Mouse (Mus musculus): ENCODE results near the gene Mtfp1.
"Not testable (repeated sequence)": the region's sequence is repeated elsewhere in the genome, so short reads cannot be mapped to it uniquely, and the experiment has no call there.

Gene Mtfp1

DNA sequence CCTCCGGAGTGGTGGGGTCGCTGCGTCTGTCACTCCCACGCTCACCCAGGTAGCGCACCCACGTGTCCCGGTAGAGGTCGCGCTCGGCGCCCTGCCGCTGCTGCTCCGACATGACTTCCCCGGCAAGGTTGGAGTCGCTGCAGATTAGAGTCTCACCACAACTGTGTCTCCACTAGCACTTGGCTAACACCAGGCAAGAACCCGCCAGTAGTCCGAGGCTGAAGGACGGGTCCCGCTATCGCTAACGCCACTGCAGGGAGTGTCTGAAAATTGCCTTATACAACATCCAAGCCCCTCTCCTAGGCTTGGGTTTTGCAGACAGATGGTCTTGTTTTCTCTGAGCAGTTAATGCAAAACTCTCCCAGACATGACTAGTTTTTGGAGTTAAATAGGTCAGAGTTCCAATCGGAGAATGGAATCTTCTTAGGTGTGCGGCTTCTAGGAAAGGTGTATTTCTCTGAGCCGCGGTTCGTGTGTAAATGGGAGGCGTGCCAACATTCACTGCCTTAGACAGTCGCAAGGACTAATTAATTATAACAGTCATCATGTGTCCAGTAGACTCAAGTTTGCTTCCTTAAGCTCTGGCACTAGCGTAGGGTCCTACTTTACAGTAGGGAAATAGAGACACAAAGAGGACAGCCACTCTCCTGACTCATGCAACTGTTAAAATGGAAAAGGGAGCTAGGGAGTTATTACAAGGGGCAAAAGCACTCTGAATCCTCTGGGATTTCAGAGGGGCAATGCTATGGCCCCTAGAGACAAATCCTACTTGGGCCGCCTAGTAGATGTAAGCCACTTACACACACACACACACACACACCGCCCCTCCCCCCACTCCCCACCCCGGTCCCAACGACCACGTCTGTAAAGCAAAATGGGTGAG lies at the start of gene Mtfp1:
Gene Mtfp1, minus strand, starts transcription at position 275 of the 883 bp plus-strand sequence.
- DNase-seq (ENCODE audit: low read depth, low spot score) = peak; percentile 59

DNA sequence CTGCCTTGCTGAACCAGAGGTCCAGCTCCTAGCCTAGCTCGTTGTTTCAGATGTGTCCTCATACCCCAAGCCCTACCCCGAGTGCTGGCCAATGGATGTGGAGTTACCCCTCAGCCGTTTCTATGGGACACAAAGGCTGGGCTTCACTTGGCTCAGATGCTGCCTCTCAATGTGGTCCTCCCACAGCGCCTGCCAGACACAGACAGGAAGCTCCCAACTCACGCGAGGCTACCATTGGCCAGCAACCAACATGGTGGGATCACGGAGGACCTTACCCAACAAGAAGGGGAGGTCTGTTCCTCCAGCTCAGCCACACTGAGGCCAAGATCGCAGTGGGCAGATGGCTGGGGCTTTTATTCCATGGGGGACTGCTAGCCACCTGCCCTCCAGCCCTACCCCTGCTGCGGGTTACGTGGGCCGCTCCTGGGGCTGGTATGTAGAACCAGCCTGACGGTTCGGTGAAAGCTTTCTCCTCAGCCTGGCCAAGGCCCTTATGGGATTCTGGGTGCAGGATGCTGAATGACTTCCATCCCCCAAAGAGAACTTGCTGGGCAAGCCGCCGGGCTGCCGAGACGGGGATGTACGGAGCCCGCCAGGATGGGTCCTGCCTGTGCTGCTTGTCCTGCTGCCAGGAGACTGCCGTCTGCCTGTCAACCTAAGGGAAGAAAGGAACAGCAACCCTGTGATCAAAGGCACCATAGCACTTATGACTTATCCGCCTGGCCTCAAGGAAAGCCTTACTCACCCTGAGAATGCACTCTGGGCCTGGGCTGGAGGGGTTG lies 48.2 kb upstream of the Mtfp1 start:
- no peak for DNase-seq (ENCODE audit: low read depth, low spot score)

DNA sequence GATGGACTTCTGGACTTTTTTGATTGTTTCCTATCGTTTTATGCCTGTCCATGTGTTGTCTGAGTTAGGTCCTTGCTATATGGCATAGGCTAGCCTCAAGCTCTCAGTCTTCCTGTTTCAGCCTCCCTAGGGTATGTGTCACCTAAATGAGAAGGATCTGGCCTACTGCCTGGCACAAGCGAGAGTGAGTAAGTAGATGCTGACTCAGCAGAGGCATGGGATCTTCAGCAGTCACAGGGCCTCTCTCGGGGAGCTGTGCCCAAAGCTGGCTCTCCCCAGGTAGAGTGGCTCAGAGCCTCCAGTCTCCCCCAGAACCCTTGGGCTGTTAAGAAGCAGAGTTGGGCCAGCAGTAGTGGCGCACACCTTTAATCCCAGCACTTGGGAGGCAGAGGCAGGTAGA lies 47.1 kb upstream of the Mtfp1 start:
- no peak for DNase-seq (ENCODE audit: low read depth, low spot score)

DNA sequence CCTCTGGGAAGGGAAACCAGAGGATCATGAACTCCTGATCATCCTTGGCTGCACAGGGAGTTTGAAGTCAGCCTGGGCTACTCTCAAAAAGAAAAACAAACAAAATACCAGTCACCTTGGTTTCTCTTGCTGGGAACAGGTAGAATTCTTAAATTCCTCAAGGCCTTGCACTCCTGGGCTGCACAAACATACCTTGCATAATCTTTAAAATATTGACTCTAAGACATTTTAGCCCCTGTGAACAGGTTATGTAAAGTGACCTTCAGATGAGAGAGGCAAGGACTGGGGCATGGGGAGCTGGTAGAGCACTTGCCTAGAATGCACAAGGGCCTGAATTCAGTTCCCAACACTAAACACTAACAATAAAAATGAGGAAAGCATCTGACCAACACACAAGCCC lies 46.3 kb upstream of the Mtfp1 start:
- DNase-seq (ENCODE audit: low read depth, low spot score) = no peak

DNA sequence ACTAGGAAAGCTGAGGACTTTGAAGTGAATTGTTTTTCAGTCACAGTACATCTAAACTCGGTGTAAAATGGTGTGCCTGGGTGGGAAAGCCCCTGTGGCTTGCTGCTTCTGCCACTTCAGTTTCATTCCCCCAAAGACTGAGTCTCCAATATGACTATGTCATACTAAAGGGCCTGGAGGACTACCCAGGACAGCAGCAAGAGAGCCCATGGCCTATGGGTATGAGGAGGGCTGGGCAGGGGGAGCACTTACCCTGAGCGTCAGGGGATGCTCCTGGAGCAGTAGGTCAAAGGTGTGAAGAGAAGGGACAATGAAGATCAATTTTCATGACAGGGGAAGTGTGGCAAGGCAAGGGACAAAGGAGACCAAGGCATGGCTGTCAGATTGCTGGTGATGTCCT lies 43.7 kb upstream of the Mtfp1 start:
- DNase-seq (ENCODE audit: low read depth, low spot score) = no peak

DNA sequence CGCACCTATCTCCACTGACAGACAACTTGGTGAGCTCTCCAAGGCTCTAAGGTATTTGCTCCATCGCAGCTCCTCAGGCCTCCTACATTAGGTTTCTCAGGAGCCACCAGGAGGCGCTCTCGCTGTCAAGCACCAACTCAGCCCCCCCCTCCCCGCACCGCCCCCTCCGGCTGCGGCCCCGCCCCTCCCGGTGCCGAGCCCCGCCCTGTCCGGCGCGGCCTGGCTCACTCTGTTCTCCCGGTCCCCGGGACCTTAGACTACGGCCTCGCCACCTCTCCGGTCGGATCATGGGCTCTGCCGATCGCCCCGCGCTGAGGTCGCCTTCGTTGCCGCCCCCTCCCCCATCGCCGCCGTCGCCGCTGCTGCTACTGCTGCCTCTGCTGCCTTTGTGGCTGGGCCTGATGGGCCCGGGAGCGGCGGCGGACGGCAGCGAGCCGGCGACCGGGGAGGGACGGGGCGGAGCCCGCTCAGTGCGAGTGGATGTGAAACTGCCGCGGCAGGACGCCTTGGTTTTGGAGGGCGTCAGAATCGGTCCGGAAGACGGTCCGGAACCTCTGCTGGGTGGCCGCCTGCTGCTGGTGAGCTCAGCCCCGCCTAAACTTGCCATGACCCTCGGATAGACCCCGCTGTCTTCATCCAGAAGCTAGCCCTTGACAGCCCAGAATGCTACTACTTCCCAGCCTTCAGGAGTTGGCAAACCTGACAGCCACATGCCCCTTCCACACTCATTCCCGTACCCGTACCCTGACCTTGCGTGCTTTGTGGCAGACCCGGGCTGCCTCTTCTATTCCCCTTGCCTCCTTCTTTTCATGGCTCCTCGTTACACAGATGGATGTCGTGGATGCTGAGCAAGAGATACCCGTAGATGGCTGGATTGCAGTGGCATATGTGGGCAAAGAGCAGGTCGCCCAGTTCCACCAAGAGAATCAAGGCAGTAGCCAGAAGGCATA lies 40.0 kb upstream of the Mtfp1 start, which contains the start of gene Rnf215:
Gene Rnf215, plus strand, starts transcription at position 217 of the 950 bp plus-strand sequence.
- peak; percentile 85 for DNase-seq (ENCODE audit: low read depth, low spot score)

DNA sequence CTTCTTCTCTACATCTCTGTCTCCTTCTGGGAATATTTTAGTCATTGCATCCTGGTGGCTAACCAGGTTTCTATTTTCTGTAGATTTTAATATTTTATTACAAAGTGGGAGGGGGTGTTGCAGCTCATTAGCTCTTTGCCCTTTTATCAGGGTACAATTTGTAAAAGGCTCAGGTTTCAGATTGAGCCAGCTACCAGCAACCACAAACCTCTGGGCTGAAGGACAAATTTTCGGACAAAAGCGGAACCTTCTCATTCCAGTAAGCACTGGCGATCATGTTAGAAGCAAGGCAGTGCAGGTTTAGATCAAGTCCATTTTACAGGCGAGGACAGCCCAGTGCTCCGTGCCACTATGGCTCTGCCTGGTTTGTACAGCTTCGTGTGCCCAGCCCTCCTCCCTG lies 39.2 kb upstream of the Mtfp1 start:
- DNase-seq (ENCODE audit: low read depth, low spot score) = no peak

DNA sequence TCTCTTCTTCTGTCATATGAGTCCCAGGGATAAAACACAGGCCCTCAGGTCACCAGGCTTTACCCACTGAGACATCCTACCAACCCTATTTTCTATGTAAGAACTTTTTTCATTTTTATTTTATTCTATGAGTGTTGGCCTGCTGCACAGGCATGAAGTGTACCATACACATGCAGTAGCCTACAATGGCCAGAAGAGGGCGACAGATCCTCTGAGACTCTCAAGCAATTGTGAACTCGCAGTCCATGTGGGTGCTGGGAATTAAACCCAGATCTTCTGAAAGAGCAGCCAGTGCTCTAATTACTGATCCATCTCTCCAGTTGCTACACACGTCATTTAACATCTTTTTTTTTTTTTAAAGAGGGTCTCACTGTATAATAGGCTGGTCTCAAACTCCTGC lies 38.2 kb upstream of the Mtfp1 start:
- DNase-seq (ENCODE audit: low read depth, low spot score) = no peak

DNA sequence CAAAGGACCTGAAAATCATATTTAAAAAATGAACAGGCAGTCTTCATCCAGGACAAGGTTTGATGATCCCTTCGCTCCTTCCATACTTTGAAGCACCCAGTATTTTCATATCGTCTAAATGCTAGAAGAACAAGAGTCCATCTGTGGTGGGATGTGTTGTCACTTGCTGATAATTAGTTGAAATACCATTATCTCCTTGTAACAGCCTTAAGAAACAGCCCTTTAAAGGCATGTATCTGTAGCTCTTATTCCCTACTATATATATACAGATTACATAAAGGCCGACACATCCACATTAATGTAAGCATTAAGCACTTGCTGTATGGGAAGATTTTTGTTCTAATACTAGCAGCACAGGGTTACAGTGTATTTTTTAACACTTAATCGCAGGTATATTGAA lies 33.2 kb upstream of the Mtfp1 start:
- DNase-seq (ENCODE audit: low read depth, low spot score) = not testable (repeated sequence)

DNA sequence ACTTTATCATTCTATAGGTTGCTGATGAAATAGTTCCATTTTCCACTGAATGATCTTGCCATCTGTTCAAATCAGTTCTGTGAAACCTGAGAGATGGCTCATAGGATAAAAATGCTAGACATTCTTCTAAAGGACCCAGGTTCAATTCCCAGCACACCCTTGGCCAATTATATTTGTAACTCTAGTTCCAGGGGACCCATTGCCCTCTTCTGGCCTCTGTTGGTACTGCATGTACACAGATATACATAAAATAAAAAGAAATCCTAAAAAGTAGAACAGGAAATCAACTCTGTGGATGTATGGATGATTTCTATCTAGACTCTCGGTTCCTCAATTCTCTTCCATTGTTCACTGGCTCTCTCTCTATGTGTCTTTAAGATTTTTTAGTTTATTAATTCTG lies 31.8 kb upstream of the Mtfp1 start:
- no peak for DNase-seq (ENCODE audit: low read depth, low spot score)

DNA sequence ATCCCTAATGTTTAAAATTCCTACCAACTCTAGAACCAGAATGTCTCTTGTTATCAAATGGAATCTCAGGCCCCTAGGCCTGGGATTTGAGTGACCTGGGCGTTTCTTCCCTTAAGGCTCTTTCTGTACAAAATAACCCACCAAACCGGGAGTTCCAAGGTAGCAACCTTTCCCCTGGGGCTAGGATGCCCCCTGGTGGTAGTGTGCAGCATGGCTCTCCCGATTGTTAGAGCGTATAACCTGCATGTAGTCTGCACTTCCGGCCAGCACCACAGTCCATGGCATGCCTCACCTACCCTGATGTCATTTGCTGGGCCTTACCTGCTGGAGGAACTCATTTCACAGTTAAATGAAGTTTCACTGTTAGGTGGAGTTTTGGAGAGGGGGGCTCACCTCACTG lies 28.7 kb upstream of the Mtfp1 start:
- DNase-seq (ENCODE audit: low read depth, low spot score) = no peak

DNA sequence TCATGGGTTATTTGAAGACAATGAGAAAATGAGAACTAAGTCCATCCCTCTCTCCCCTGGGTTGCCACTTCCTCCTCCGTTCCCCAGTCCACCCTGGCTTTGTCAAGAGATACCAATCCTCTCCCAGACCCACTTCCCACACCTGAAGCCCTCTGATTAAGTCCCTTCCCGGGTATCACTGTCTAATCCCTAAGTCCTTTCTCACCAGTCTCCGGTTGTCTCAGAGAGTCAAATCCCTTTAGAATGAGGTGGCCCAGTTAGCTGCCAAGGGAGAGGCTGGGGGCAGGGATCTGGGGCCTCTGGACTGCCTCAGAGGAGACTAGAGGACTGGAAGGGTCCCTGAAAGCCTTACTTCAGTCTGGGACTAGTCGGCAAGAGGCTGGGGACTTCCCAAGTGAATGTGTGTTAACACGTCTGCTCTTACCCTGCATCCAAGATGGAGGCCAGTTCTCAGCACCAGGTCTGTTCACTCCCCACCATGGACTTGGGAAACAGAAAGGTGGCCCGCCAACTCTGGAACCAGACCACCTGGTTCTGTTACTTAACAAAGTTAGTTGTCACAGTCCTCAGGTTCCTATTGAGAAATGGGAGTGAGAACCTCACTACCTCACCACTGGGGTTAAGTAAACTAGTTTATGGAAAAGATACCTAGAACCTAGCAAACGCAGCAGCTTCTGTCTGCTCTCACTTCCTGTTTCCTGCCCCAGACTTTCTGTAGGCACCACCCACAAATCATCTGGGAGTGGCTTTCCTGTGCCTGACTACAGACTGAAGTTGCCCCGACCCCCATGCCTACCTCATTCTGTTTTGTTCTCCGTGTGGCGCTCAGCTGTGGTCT lies 27.7 kb upstream of the Mtfp1 start, which contains the start of gene Sec14l2:
Gene Sec14l2, minus strand, starts transcription at position 674 of the 838 bp plus-strand sequence.
- DNase-seq (ENCODE audit: low read depth, low spot score) = no peak

DNA sequence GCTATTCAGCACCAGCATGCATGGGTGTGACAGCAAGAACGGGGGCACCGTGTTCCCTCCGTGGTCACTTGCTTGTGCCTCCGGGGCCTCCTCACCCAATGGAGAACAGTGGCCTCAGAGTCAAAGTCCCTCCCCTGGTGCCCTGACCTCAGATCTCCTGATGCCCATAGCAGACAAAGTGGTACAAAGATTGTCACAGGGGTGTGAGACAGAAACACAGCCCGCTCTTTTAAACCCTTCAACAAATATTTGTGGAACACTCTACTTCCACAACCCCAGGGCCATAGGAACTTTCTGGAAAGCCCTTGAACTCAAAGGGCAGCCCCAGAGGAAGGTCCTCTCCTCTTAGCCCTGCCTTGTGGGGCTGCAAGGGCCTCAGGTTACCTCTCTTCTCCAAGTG lies 27.0 kb upstream of the Mtfp1 start:
- DNase-seq (ENCODE audit: low read depth, low spot score) = no peak

DNA sequence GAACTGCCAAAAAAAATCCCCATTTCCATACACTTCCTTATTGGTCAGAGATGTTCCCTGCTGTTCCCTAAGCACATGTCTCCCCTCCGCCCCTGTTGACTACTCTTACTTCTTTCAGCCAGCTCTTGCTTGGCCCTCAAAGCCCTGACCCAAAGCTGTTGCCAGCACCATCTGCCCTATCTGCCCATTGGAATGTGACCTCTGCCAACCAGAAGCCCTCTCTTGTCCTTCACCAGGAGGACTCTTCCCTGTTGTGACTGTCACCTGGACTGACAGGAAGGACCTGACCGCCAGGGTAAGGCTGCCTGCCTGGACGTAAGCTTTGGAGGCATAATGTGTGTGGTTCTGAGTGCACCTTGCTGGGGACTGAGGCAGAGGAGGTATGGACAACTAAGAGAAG lies 26.4 kb upstream of the Mtfp1 start:
- DNase-seq (ENCODE audit: low read depth, low spot score) = no peak

DNA sequence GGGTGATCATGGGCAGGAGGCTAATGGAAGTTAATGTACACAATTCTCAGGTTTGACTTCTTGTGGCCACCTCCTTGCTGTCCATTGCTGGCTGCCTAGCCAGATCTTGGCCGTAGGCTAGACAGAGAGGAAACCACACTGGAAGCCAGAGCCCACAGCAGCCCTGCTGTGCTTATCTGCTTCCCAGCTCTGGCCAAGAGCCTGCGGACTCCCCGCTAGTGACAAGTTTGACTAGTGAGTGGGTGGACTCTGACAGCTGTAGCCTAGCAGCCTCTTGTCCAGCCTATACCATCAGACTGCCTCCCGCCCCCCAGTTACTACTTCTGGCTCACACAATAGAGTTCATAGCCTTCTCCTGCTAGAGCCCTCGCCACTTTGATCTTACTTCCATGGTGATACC lies 24.4 kb upstream of the Mtfp1 start:
- DNase-seq (ENCODE audit: low read depth, low spot score) = no peak

DNA sequence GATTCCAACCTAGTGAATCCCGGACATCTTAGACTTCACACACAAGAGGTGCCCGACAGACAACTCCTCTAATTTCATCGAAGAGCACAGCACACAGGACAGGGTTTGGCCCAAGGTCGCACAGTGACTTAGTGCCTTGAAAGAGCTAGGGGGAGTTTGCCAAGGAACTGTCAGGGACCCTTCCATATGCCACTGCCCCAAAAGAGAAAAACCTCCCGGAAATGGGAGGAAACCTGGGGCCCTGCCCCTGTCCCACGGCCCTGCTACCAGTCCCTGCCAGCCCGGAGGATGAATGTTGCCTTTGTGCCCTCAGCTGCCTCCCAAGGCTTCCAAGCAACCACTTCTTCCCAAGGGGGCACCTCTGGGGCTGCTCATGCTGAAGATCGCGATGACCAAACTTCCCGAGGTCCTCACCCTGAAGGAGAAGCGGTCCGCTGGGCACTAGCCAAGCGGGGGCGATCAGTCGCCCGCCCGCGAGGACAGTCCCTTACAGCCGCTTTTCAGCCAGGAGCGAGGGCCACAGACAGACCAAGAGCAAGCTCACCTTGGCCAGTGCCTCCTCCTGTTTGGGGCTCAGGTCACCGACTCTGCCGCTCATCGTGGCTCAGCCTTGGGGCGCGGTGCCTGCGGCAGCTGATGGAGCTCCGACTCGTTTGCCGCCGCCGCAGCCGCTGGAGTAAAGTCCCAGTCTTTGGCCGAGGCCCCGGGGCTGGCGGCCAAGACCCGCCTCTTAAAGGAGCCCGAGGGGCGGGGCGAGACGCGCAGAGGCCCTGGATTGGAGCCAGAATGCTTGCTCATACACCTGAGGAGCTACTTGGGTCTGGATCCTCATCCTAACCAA lies 23.1 kb upstream of the Mtfp1 start:
- DNase-seq (ENCODE audit: low read depth, low spot score) = peak; percentile 21

DNA sequence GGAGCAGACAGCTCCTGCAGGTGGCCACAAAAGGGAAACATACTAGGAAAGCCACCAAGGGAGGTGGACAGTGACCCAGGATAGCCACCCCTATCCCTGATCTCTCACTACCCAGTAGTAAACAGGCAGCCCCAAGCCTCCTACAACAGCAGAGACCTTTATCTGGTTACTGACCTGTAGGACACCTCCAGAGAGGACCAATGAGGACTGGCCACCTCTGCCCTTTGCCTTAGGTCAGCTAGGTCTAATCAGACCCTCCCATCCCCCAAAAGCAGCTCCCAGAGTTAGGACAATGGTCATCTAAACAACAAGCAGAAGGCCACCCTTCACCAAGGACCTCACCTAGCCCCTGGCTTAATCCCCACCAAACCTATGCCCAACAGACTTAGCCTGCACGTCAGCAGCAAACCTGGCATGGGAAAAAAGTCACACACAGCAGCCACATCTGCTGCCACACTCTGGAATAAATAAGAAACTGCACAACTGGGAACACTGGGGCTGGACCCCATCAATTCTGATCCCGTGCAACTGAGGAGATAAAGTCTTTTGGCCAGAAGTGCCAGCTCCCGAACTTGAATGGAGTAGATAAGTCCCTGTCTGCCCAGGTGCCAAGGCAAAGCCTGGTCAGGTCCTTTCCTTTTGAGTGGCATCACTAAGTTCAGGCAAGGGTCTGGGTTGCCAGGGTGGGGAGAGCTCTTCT lies 22.3 kb upstream of the Mtfp1 start:
- no peak for DNase-seq (ENCODE audit: low read depth, low spot score)

DNA sequence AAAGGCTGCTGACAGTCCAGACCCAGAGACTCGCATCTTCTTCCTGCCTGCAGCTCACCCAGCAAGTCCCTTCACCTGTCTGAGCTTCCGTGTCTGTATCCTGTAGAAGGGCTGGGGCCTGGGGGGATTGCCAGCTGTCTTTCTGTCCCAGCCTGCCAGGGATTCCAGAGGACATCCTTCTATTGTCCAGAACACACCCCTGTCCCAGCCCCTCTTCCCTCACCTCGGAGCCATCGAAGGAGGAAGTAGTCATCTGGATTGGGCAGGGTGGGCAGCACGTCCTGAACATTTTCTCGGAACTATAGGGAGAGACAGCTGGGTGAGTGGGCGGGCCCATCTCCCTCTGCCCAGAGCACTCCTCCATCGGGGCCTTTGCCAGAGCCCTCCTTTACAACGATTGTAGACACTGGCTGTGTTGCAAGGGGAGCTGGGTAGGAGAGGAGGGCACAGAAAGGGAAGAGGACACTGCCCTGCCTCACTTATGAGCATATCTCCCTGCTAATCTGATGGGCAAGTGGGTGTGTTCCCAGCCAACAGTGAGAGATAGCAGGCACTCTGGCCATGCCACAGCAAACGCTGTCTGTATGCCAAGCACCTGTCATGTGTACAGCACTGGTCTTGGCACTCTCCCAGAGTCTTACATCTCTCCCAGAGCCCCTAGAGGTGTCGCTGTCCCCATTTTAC lies 21.4 kb upstream of the Mtfp1 start:
- DNase-seq (ENCODE audit: low read depth, low spot score) = no peak

DNA sequence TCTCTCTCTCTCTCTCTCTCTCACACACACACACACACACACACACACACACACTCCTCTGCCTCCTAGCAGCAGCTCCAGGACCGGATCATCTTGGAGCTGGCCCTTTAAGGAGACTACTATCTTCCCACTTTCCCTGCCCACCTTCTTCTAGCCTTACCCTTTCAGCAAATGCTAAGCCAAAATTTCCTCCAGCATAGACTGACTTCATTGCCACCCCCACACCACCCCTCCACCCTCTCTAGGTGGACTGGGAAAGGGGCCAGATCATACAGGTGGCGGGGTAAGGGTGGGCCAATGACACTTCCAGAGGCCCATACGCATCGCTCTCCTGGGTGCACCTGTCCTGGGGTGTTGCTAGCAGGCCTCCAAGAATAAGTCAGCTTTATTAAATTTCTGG lies 20.2 kb upstream of the Mtfp1 start:
- DNase-seq (ENCODE audit: low read depth, low spot score) = no peak
